Mouse (Mus musculus): ENCODE measurements around the gene Cdk5r2. TPM values are rescaled to one million over a fixed set of nuclear protein-coding genes. Genes with fewer than 3 reads are reported as not detected.

The Cdk5r2 gene
- polyA plus RNA-seq, 1 experiment from 2014 or later = 0.05 TPM

- Histone ChIP-seq H3K9ac (no peak overlapping the region), H3K4me2 (no peak overlapping the region), H3K27ac (no peak overlapping the region), H3K27me3 (peaks cover 100% of the 10 kb centered on the region), H3K36me3 (no peaks in the 10 kb centered on the region), H3K9me3 (replicated peaks) (no peaks in the 10 kb centered on the region), H3K4me1 (peaks cover 24% of the 10 kb centered on the region), H3K4me3 (replicated peaks) (no peak overlapping the region)
- WGBS = 11% methylated on average over 7 of the region's 10 CpGs
- no peak for ATAC-seq (replicated peaks; ENCODE audit: low FRiP score)
Measured at GRCm38 (mm10) chr1:74898656-74899431, 44.1 kb downstream of the Cdk5r2 start.

- peak overlapping the region; percentile 37 for H3K4me3 ChIP-seq (replicated peaks)
- H3K9me3 ChIP-seq (replicated peaks) = no peaks in the 10 kb centered on the region
- H3K9ac ChIP-seq = no peak overlapping the region
- H3K4me1 ChIP-seq = peaks cover 24% of the 10 kb centered on the region
- H3K27me3 ChIP-seq = peaks cover 98% of the 10 kb centered on the region
- WGBS = under 1% methylated on average over 64 of the region's 66 CpGs
- H3K36me3 ChIP-seq = no peaks in the 10 kb centered on the region
- peak; percentile 48; the same call in 1 of the 2 replicates for ATAC-seq (replicated peaks; ENCODE audit: low FRiP score)
- H3K4me2 ChIP-seq = peak overlapping the region; percentile 67
- H3K27ac ChIP-seq = no peak overlapping the region
Measured at GRCm38 (mm10) chr1:74900341-74901285, 45.9 kb downstream of the Cdk5r2 start.

- WGBS = 8% methylated on average over 3 of the region's 3 CpGs
- H3K27ac ChIP-seq = no peak overlapping the region
- no peak overlapping the region for H3K4me3 ChIP-seq (replicated peaks)
- H3K9ac ChIP-seq = no peak overlapping the region
- no peaks in the 10 kb centered on the region for H3K36me3 ChIP-seq
- H3K27me3 ChIP-seq = peaks cover 96% of the 10 kb centered on the region
- peaks cover 24% of the 10 kb centered on the region for H3K4me1 ChIP-seq
- no peak for ATAC-seq (replicated peaks; ENCODE audit: low FRiP score)
- no peak overlapping the region for H3K4me2 ChIP-seq
- no peaks in the 10 kb centered on the region for H3K9me3 ChIP-seq (replicated peaks)
Measured at GRCm38 (mm10) chr1:74901686-74902085, 47.0 kb downstream of the Cdk5r2 start.

- Histone ChIP-seq H3K9ac (no peak overlapping the region), H3K4me3 (replicated peaks) (no peak overlapping the region), H3K36me3 (no peaks in the 10 kb centered on the region), H3K4me2 (no peak overlapping the region), H3K4me1 (peaks cover 24% of the 10 kb centered on the region), H3K27me3 (peaks cover 94% of the 10 kb centered on the region), H3K27ac (no peak overlapping the region), H3K9me3 (replicated peaks) (no peaks in the 10 kb centered on the region)
- 23% methylated on average over 6 of the region's 6 CpGs for WGBS
- ATAC-seq (replicated peaks; ENCODE audit: low FRiP score) = no peak
Measured at GRCm38 (mm10) chr1:74902191-74902590, 47.5 kb downstream of the Cdk5r2 start.

MicroRNA genes within 50 kb of the gene (microRNA counts, 519-probe panel; counts per million panel counts)
- microRNA mmu-miR-375 = 2,258 counts per million, percentile 28 among the panel's probes with 10 or more counts

Small RNAs within 50 kb of the gene (microRNA-seq; reads per million reads assigned to microRNA genes)
- 1,368 reads per million, percentile 81 among the genes with 10 or more reads in this experiment for gene Mir375

Other genes starting within 250 kb of the Cdk5r2 start
- gene Ttll4, start 193.2 kb upstream of the Cdk5r2 start, polyA plus RNA-seq (2015; fragmentation: Nextera tagmentation; extraction: Ambion mirVana) = 17.4 and 19.5 TPM in 2 replicates
- gene Cyp27a1, start 141.4 kb upstream of the Cdk5r2 start, polyA plus RNA-seq (2015; fragmentation: Nextera tagmentation; extraction: Ambion mirVana) = 7.2 and 7.6 TPM in 2 replicates
- gene Prkag3, start 105.7 kb upstream of the Cdk5r2 start, polyA plus RNA-seq (2015; fragmentation: Nextera tagmentation; extraction: Ambion mirVana) = 0.44 and 0.73 TPM in 2 replicates
- gene Wnt6, start 83.0 kb upstream of the Cdk5r2 start, polyA plus RNA-seq (2015; fragmentation: Nextera tagmentation; extraction: Ambion mirVana) = 2.0 and 2.3 TPM in 2 replicates
- gene Wnt10a, start 63.4 kb upstream of the Cdk5r2 start, polyA plus RNA-seq (2015; fragmentation: Nextera tagmentation; extraction: Ambion mirVana) = 0.43 and 0.89 TPM in 2 replicates
- gene Fev, start 30.5 kb downstream of the Cdk5r2 start, polyA plus RNA-seq (2015; fragmentation: Nextera tagmentation; extraction: Ambion mirVana) = 0.53 and 0.67 TPM in 2 replicates
- not detected in 2 replicates for gene Cryba2, start 38.2 kb downstream of the Cdk5r2 start, polyA plus RNA-seq (2015; fragmentation: Nextera tagmentation; extraction: Ambion mirVana)
- 0.03 TPM in 1 of 2 replicates, not detected in the other for gene Cfap65, start 80.7 kb downstream of the Cdk5r2 start, polyA plus RNA-seq (2015; fragmentation: Nextera tagmentation; extraction: Ambion mirVana)
- gene Ihh, start 96.7 kb downstream of the Cdk5r2 start, polyA plus RNA-seq (2015; fragmentation: Nextera tagmentation; extraction: Ambion mirVana) = 2.2 and 2.9 TPM in 2 replicates

Data from kidney, embryonic 15.5 days (tissue).